Mouse (Mus musculus) spleen, adult 2 months (tissue): ENCODE results near the gene Iqch. TPM values are rescaled to one million over a fixed set of nuclear protein-coding genes. Genes with fewer than 3 reads are reported as not detected.

ENCODE experiments used
- DNase-seq, 2 experiments: peaks; one replicate each; pipeline versions ENCODE4 v3.0.0 to v3.0.0-alpha.2; 2012 to 2021; ENCODE audit warnings: low spot score in 2 of 2, low read depth in 1 of 2
- H3K27ac ChIP-seq: fragments of 200-500 bp; 2 replicates; pipeline ENCODE4 v1.5.1; 2012; ENCODE audit warnings: low read length, inconsistent platforms; ENCODE audit not compliant: insufficient read depth
- H3K27me3 ChIP-seq: fragments of 200-500 bp; 2 replicates; pipeline ENCODE4 v1.6.1; 2012; ENCODE audit warnings: mild to moderate bottlenecking, moderate library complexity, low read length, inconsistent platforms; ENCODE audit not compliant: control insufficient read depth, insufficient read depth
- H3K36me3 ChIP-seq: fragments of 200-500 bp; 2 replicates; pipeline ENCODE4 v1.6.1; 2012; ENCODE audit warnings: mild to moderate bottlenecking, low read length, inconsistent platforms; ENCODE audit not compliant: control insufficient read depth, insufficient read depth
- H3K4me1 ChIP-seq: fragments of 200-500 bp; 2 replicates; pipeline ENCODE4 v1.6.1; 2011; ENCODE audit warnings: inconsistent platforms; ENCODE audit not compliant: control insufficient read depth, insufficient read depth, insufficient read length
- H3K4me3 ChIP-seq: fragments of 200-500 bp; 2 replicates; pipeline ENCODE4 v1.5.1; 2011; ENCODE audit warnings: mild to moderate bottlenecking, inconsistent platforms; ENCODE audit not compliant: insufficient read depth, insufficient read length; ENCODE audit errors: extremely low read depth
- CTCF ChIP-seq: fragments of 200-500 bp; IDR thresholded peaks from 2 replicates; pipeline ENCODE4 v1.5.1; 2011; ENCODE audit warnings: mild to moderate bottlenecking, inconsistent platforms; ENCODE audit not compliant: insufficient read depth, insufficient read length, insufficient replicate concordance; ENCODE audit errors: extremely low read depth
- POLR2A ChIP-seq: fragments of 200-500 bp; IDR thresholded peaks from 2 replicates; pipeline ENCODE4 v1.6.1; 2011; ENCODE audit warnings: low read depth, low read length, inconsistent platforms
- whole genome bisulfite sequencing: fragments of 180-500 bp; shearing (Covaris S2); methylation state at CpG from one replicate; pipeline ENCODE4 v1.1.7; 2018; 5-methylcytosine and 5-hydroxymethylcytosine counted together
- polyA plus RNA-seq: library from polyadenylated mRNA; depleted of rRNA; stranded (reverse); fragments of >200 nt; gene quantifications from 2 replicates; pipeline ENCODE4 v1.2.3, GENCODE M21; 2012

The Iqch gene
- polyA plus RNA-seq, 1 experiment, result not detected

DNA sequence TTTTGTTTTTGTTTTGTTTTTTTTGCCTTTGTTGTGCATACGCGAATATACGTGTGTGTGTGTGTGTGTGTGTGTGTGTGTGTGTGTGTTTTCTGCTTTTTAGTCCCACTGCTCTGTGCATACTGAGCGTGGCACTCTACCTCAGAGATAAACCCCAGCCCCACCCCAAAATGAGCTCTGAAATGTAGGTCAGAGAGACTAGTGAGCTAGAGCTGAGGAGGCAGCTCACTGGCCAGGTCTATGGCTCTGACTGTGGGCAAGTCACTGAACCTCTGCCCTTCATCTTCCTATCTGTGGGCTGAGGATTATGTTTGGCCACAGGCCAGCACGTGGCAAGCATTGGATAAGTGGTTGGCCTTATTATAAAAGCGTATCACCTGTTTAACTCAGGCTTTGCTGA, 1.6 kb upstream of the Iqch start:
- WGBS, result 50% methylated on average over 6 of the region's 6 CpGs
- H3K27ac ChIP-seq, result no peak overlapping the region

GRCm38 (mm10) chr9:63596660-63597059, 5.6 kb downstream of the Iqch start:
- TF ChIP-seq POLR2A (no peak), CTCF (no peak)
- Histone ChIP-seq H3K27me3 (no peaks in the 10 kb centered on the region), H3K4me1 (no peaks in the 10 kb centered on the region), H3K27ac (no peak overlapping the region), H3K4me3 (no peak overlapping the region), H3K36me3 (no peaks in the 10 kb centered on the region)
- 92% methylated on average over 9 of the region's 9 CpGs for WGBS
- no peak for DNase-seq

More for the DNA sequence above, 1.6 kb upstream of the Iqch start:
- TF ChIP-seq POLR2A, result no peak
- TF ChIP-seq CTCF, result no peak
- Histone ChIP-seq H3K4me3 (no peak overlapping the region), H3K36me3 (peaks cover 3% of the 10 kb centered on the region; the same call in 1 of the 2 replicates), H3K4me1 (peaks cover 8% of the 10 kb centered on the region; the same call in 1 of the 2 replicates), H3K27me3 (no peaks in the 10 kb centered on the region)
- DNase-seq, result no peak

DNA sequence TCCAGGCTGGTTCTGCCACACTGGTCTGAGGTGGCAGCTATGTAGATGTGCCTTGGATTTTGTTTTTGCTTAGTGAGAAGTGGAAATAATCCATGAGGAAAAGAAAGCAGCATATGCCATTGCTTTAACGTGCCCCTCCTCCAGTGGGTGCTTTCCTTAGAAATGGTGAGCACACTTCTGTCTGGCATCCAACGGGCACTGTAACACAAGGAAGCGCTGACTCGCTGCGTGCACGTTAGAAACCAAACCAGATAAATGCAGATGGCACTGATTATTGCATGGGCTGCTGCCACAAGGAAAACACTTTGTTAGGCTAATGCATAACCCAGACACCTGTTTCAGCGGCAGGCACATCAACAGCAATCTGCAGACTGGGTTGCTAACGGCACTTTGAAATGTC, 6.6 kb downstream of the Iqch start:
- Histone ChIP-seq H3K36me3 (no peaks in the 10 kb centered on the region), H3K27ac (no peak overlapping the region), H3K27me3 (no peaks in the 10 kb centered on the region), H3K4me1 (no peaks in the 10 kb centered on the region), H3K4me3 (no peak overlapping the region)
- DNase-seq, result no peak
- WGBS, result 68% methylated on average over 8 of the region's 8 CpGs
- no peak for TF ChIP-seq POLR2A
- TF ChIP-seq CTCF, result no peak

- Histone ChIP-seq H3K36me3 (no peaks in the 10 kb centered on the region), H3K4me3 (no peak overlapping the region), H3K27ac (no peak overlapping the region), H3K4me1 (no peaks in the 10 kb centered on the region), H3K27me3 (no peaks in the 10 kb centered on the region)
- TF ChIP-seq CTCF (no peak), POLR2A (no peak)
- 91% methylated on average over 1 of the region's 1 CpGs for WGBS
- DNase-seq, result no peak
These were observed 7.3 kb downstream of the Iqch start for GRCm38 (mm10) chr9:63595032-63595431.

- 71% methylated on average over 8 of the region's 8 CpGs for WGBS
- TF ChIP-seq POLR2A (no peak), CTCF (no peak)
- no peak overlapping the region for H3K27ac ChIP-seq
- no peak overlapping the region for H3K4me3 ChIP-seq
- DNase-seq, result no peak
- H3K4me1 ChIP-seq, result no peaks in the 10 kb centered on the region
- no peaks in the 10 kb centered on the region for H3K36me3 ChIP-seq
- no peaks in the 10 kb centered on the region for H3K27me3 ChIP-seq
These were observed 10.5 kb downstream of the Iqch start for GRCm38 (mm10) chr9:63591661-63592256.

DNA sequence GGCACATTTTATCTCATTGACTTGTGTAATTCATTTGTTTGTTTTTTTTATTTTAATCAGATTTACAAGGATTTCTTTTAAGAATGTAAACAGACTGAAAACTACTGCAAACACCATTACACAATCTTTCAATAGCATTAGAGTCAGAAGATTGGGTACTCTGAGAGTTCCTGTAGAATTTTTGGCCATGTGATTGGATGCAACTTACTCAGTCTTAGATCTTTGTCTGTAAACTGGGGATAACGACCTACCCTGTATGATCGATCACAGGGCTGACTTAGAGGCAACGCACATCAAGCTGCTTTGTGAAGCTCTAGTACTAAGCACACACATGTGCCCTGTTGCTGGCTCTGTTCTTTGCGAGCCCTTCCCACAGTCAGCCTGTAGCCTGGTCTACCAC, 11.7 kb downstream of the Iqch start:
- Histone ChIP-seq H3K36me3 (no peaks in the 10 kb centered on the region), H3K27ac (no peak overlapping the region), H3K4me3 (no peak overlapping the region), H3K27me3 (no peaks in the 10 kb centered on the region), H3K4me1 (no peaks in the 10 kb centered on the region)
- no peak for DNase-seq
- TF ChIP-seq CTCF (no peak), POLR2A (no peak)
- WGBS, result 97% methylated on average over 4 of the region's 4 CpGs

- DNase-seq, result no peak
- H3K4me1 ChIP-seq, result no peaks in the 10 kb centered on the region
- H3K36me3 ChIP-seq, result no peaks in the 10 kb centered on the region
- TF ChIP-seq POLR2A (no peak), CTCF (no peak)
- 67% methylated on average over 6 of the region's 6 CpGs for WGBS
- H3K27me3 ChIP-seq, result no peaks in the 10 kb centered on the region
- no peak overlapping the region for H3K27ac ChIP-seq
- no peak overlapping the region for H3K4me3 ChIP-seq
These were observed 13.1 kb downstream of the Iqch start for GRCm38 (mm10) chr9:63589209-63589608.
